Mouse (Mus musculus): ENCODE results near the gene Dgke.

GRCm38 (mm10) chr11:89105823-89106222 lies 39.2 kb upstream of the Dgke start:
- TF ChIP-seq POLR2A (IDR thresholded peaks at IDR 0.05; ENCODE audit: borderline replicate concordance, low read depth, low read length) = no peak
- no peak; the same call in 1 of the 2 replicates for TF ChIP-seq CTCF (IDR thresholded peaks at IDR 0.05; ENCODE audit: low read depth, low read length)

Data from bone marrow macrophage, adult 2 months (primary cell).